Mouse (Mus musculus) E14TG2a.4 (cell line): ENCODE measurements around the gene Pygm.

Experiments used
- CTCF ChIP-seq: conservative IDR thresholded peaks from 2 replicates; pipeline ENCODE4 v1.5.1; 2014; ENCODE audit warnings: low read length
- NANOG ChIP-seq: IDR thresholded peaks from 2 replicates; pipeline ENCODE4 v1.6.1; 2014; ENCODE audit warnings: borderline replicate concordance, low read length, mixed read lengths
- POU5F1 ChIP-seq: IDR thresholded peaks from 2 replicates; pipeline ENCODE4 v1.6.1; 2014; ENCODE audit warnings: low read length, borderline replicate concordance

DNA sequence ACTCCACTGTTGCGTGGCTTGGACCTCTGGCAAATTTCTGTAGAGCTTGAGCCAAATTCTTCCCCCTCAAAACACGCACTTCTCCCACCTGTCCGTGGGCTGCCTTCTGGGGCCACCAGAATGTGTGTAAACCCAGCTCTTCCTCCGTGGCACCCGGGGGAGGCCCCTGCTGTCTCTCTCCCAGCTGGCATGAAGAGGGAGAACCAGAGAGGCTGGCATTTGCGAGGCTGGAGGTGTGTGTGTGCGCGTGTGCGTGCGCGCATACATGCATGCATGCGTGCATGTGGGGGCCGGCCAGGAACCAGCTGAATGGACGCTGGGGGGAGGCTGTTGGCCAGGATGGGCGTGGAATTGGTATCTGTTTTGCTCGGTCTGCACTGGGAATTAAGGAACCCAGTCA is 39.0 kb downstream of the Pygm start:
- no peak for TF ChIP-seq POU5F1
- no peak for TF ChIP-seq CTCF
- TF ChIP-seq NANOG = no peak
